Mouse (Mus musculus) hindbrain, embryonic 11.5 days (tissue): ENCODE results near the gene Trappc5. TPM values are rescaled to one million over a fixed set of nuclear protein-coding genes. Genes with fewer than 3 reads are reported as not detected.
A peak's percentile ranks its signal among the peaks of the same experiment; 100 is the strongest.

Experiments
- ATAC-seq: fragments of 200-750 bp; cut with Nextera tagmentation; 2 replicates; pipeline ENCODE4 v1.8.0; 2017; ENCODE audit warnings: mild to moderate bottlenecking, moderate TSS enrichment, moderate library complexity; ENCODE audit not compliant: low FRiP score
- DNase-seq: peaks from one replicate; pipeline ENCODE4 v3.0.0-alpha.2; 2015; ENCODE audit warnings: low spot score
- H3K27ac ChIP-seq: fragments of 300-500 bp; sonication (generic); 2 replicates; pipeline ENCODE4 v1.5.1; 2014; ENCODE audit warnings: mild to moderate bottlenecking, low read depth, low read length
- H3K27me3 ChIP-seq: fragments of 300-500 bp; sonication (generic); 2 replicates; pipeline ENCODE4 v1.6.1; 2014; ENCODE audit warnings: mild to moderate bottlenecking, low read length, moderate library complexity, mixed read lengths; ENCODE audit not compliant: control insufficient read depth, insufficient read depth
- H3K36me3 ChIP-seq: fragments of 300-500 bp; sonication (generic); 2 replicates; pipeline ENCODE4 v1.6.1; 2014; ENCODE audit warnings: mild to moderate bottlenecking, low read length, moderate library complexity, mixed read lengths; ENCODE audit not compliant: control insufficient read depth, insufficient read depth
- H3K4me1 ChIP-seq: fragments of 300-500 bp; sonication (generic); replicated peaks from 2 replicates; pipeline ENCODE4 v1.6.1; 2014; ENCODE audit warnings: low read length, mixed read lengths; ENCODE audit not compliant: control insufficient read depth, insufficient read depth
- H3K4me2 ChIP-seq: fragments of 300-500 bp; sonication (generic); replicated peaks from 2 replicates; pipeline ENCODE4 v1.6.1; 2014; ENCODE audit warnings: mild to moderate bottlenecking, low read depth, low read length
- H3K4me3 ChIP-seq: fragments of 300-500 bp; sonication (generic); 2 replicates; pipeline ENCODE4 v1.5.1; 2014; ENCODE audit warnings: low read depth, low read length
- H3K9ac ChIP-seq: fragments of 300-500 bp; sonication (generic); 2 replicates; pipeline ENCODE4 v1.6.1; 2014; ENCODE audit warnings: low read depth, low read length
- H3K9me3 ChIP-seq: fragments of 300-500 bp; sonication (generic); 2 replicates; pipeline ENCODE4 v1.6.1; 2016; ENCODE audit warnings: low read length; ENCODE audit not compliant: control insufficient read depth
- WGBS: fragments of 180-500 bp; shearing (Covaris S2); extraction: QIAGEN DNeasy Blood & Tissue Kit; methylation state at CpG from one replicate; pipeline ENCODE4 v1.1.7; 2014; 5-methylcytosine and 5-hydroxymethylcytosine counted together
- polyA plus RNA-seq: library from polyadenylated mRNA; unstranded; fragments of >200 nt; fragmentation: Nextera tagmentation; extraction: Ambion mirVana; gene quantifications from 2 replicates; pipeline ENCODE4 v1.2.1, GENCODE M21; 2014

The Trappc5 gene
- polyA plus RNA-seq, 1 experiment from 2014 or later = 34.2 TPM

- no peak overlapping the region for H3K4me3 ChIP-seq
- H3K9me3 ChIP-seq = no peaks in the 10 kb centered on the region
- DNase-seq (no peak), ATAC-seq (no peak)
- no peak overlapping the region for H3K27ac ChIP-seq
- H3K27me3 ChIP-seq = no peaks in the 10 kb centered on the region
- 92% methylated on average over 2 of the region's 2 CpGs for WGBS
- H3K36me3 ChIP-seq = no peaks in the 10 kb centered on the region
- H3K9ac ChIP-seq = no peak overlapping the region
- H3K4me2 ChIP-seq = no peak overlapping the region
- peaks cover 3% of the 10 kb centered on the region; the same call in 1 of the 2 replicates for H3K4me1 ChIP-seq
Measured at GRCm38 (mm10) chr8:3648268-3648667, 27.8 kb upstream of the Trappc5 start.

GRCm38 (mm10) chr8:3648990-3649389 lies 27.1 kb upstream of the Trappc5 start:
- H3K9ac ChIP-seq = no peak overlapping the region
- ATAC-seq = no peak

DNA sequence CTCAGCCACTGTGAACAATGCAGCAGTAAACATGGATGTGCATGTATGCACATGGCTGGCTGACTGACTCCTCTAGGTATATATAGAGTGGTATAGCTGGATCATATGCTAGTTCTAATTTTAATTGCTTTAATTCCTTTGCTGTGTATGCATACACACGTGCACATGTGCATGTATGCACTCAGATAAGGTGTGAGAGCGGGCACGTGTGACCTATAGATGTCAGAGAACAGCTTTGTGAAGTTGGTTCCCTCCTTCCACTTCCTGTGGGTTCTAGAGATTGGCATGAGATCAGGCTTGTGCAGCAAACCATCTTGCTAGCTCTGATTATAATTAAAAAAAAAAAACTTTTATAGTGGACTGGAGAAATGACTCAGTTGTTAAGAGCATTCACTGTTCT lies 23.3 kb upstream of the Trappc5 start:
- no peak overlapping the region for H3K4me2 ChIP-seq
- no peaks in the 10 kb centered on the region for H3K36me3 ChIP-seq
- H3K9me3 ChIP-seq = no peaks in the 10 kb centered on the region
- H3K9ac ChIP-seq = no peak overlapping the region
- no peak overlapping the region for H3K27ac ChIP-seq
- no peak overlapping the region for H3K4me3 ChIP-seq
- peaks cover 3% of the 10 kb centered on the region; the same call in 1 of the 2 replicates for H3K4me1 ChIP-seq
- ATAC-seq (no peak), DNase-seq (no peak)
- 74% methylated on average over 3 of the region's 3 CpGs for WGBS
- no peaks in the 10 kb centered on the region for H3K27me3 ChIP-seq

More at GRCm38 (mm10) chr8:3648990-3649389, 27.1 kb upstream of the Trappc5 start:
- Histone ChIP-seq H3K9me3 (no peaks in the 10 kb centered on the region), H3K27me3 (no peaks in the 10 kb centered on the region), H3K36me3 (no peaks in the 10 kb centered on the region), H3K4me1 (peaks cover 3% of the 10 kb centered on the region; the same call in 1 of the 2 replicates), H3K4me2 (no peak overlapping the region), H3K4me3 (no peak overlapping the region), H3K27ac (no peak overlapping the region)
- DNase-seq = no peak
- WGBS = 28% methylated on average over 1 of the region's 1 CpGs

- H3K9ac ChIP-seq = no peak overlapping the region
- no peaks in the 10 kb centered on the region for H3K4me1 ChIP-seq
- WGBS = 74% methylated on average over 11 of the region's 11 CpGs
- H3K4me3 ChIP-seq = no peak overlapping the region
- DNase-seq = no peak
- no peak overlapping the region for H3K27ac ChIP-seq
- H3K36me3 ChIP-seq = no peaks in the 10 kb centered on the region
- H3K9me3 ChIP-seq = no peaks in the 10 kb centered on the region
- ATAC-seq = no peak
- H3K4me2 ChIP-seq = no peak overlapping the region
- H3K27me3 ChIP-seq = no peaks in the 10 kb centered on the region
Measured at GRCm38 (mm10) chr8:3654726-3655508, 21.2 kb upstream of the Trappc5 start.

- H3K4me3 ChIP-seq = no peak within 1 kb of the TSS
- DNase-seq = no peak
- H3K9ac ChIP-seq = no peak within 1 kb of the TSS
- ATAC-seq = no peak
- H3K27ac ChIP-seq = no peak within 1 kb of the TSS
- no peaks in the 10 kb centered on the region for H3K27me3 ChIP-seq
- no peaks in the 10 kb centered on the region for H3K36me3 ChIP-seq
- no peak within 1 kb of the TSS for H3K4me2 ChIP-seq
- no peaks in the 10 kb centered on the region for H3K4me1 ChIP-seq
- 76% methylated on average over 3 of the region's 3 CpGs for WGBS
- H3K9me3 ChIP-seq = no peaks in the 10 kb centered on the region
Measured at GRCm38 (mm10) chr8:3655526-3655925, 20.6 kb upstream of the Trappc5 start, which contains the start of gene Retn. Gene Retn, plus strand, starts transcription at chr8:3655770.

DNA sequence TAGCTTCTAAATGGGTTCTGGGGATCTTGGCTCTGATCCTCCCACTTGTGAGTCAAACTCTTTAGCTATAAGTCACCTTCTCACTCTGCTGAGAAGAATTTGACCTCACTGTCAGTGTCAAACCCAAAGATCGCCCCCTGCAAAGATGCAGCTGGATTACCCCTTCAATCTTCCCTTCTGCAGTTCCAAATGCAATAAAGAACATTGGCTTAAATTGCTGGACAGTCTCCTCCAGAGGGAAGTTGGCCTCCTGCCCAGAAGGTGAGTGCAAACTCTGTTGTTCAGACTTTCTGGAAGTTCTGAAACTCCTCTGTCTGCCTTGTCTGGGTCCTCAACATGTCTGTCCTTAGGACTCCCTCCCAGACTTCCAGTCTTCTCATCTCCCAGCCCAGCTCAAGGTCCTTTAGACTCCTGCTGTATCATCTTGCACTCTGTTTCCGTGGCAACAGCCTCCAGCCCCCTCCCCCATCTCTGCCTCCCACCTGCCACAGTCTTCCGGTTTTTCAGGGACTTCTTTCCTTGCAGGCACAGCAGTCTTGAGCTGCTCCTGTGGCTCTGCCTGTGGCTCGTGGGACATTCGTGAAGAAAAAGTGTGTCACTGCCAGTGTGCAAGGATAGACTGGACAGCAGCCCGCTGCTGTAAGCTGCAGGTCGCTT lies 19.2 kb upstream of the Trappc5 start:
- WGBS = 24% methylated on average over 7 of the region's 7 CpGs
- Histone ChIP-seq H3K4me1 (no peaks in the 10 kb centered on the region), H3K36me3 (no peaks in the 10 kb centered on the region), H3K4me2 (no peak overlapping the region), H3K4me3 (no peak overlapping the region), H3K9ac (no peak overlapping the region), H3K27ac (no peak overlapping the region), H3K27me3 (no peaks in the 10 kb centered on the region), H3K9me3 (no peaks in the 10 kb centered on the region)
- ATAC-seq = no peak
- peak; percentile 39 for DNase-seq

DNA sequence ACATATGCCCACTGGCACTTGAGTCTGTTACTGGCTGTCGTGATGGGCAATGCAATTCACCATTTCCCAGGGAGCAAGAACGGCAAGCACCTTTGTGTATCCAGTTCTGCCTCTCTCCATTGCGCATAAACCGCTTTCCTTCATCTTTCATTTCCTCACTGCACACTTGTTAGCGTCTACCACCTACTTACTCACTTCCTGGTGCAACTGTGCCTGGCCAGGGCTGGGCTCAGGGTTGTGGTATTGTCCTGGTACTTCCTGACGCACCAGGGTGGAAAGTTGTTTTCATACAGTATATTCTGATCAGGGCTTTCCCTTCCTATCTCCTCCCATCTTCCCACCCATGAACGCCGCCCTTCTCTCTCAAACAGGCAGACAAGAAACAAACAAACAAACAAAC lies 15.2 kb upstream of the Trappc5 start:
- DNase-seq (no peak), ATAC-seq (no peak)
- Histone ChIP-seq H3K4me3 (no peak overlapping the region), H3K4me1 (no peaks in the 10 kb centered on the region), H3K4me2 (no peak overlapping the region), H3K27ac (no peak overlapping the region), H3K36me3 (no peaks in the 10 kb centered on the region), H3K27me3 (no peaks in the 10 kb centered on the region), H3K9ac (no peak overlapping the region), H3K9me3 (no peaks in the 10 kb centered on the region)
- 86% methylated on average over 8 of the region's 8 CpGs for whole genome bisulfite sequencing

- WGBS = 59% methylated on average over 5 of the region's 5 CpGs
- no peak overlapping the region for H3K9ac ChIP-seq
- no peaks in the 10 kb centered on the region for H3K4me1 ChIP-seq
- no peak for DNase-seq
- no peaks in the 10 kb centered on the region for H3K9me3 ChIP-seq
- no peaks in the 10 kb centered on the region for H3K27me3 ChIP-seq
- H3K36me3 ChIP-seq = no peaks in the 10 kb centered on the region
- H3K4me2 ChIP-seq = no peak overlapping the region
- H3K27ac ChIP-seq = no peak overlapping the region
- no peak for ATAC-seq
- no peak overlapping the region for H3K4me3 ChIP-seq
Measured at GRCm38 (mm10) chr8:3664405-3664804, 11.7 kb upstream of the Trappc5 start.

DNA sequence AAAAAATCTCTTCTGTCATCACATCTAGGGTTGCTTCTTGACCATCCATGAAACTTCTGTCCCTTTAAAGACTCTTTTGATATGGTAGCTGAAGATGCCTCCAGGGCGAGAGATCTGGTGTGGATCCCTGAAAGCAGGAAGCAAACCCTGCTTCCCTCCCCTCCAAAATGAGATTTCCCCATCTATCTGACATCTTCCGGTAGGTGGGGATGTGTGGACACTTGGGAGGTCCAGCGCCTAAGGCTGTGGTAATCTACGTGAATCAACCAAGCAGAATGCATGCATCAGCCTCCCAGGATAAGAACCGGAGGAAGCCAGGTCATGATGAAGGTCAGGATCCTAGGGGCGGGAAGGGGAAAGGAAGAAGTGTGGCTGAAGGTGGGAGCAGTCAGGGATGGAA lies 10.6 kb upstream of the Trappc5 start, which contains the start of gene Mcemp1:
Gene Mcemp1 (plus strand): TSS at position 248 of the 400 bp plus-strand sequence.
- H3K4me1 ChIP-seq = no peaks in the 10 kb centered on the region
- WGBS = 78% methylated on average over 6 of the region's 6 CpGs
- no peak for DNase-seq
- ATAC-seq = no peak
- H3K27ac ChIP-seq = no peak within 1 kb of the TSS
- no peaks in the 10 kb centered on the region for H3K27me3 ChIP-seq
- H3K4me2 ChIP-seq = no peak within 1 kb of the TSS
- H3K9me3 ChIP-seq = no peaks in the 10 kb centered on the region
- no peaks in the 10 kb centered on the region for H3K36me3 ChIP-seq
- no peak within 1 kb of the TSS for H3K9ac ChIP-seq
- H3K4me3 ChIP-seq = no peak within 1 kb of the TSS
